Mouse (Mus musculus) adipocyte (in vitro differentiated cells): Measurements from ENCODE around the gene Ccdc92b.
"Not testable (repeated sequence)": the region's sequence is repeated elsewhere in the genome, so short reads cannot be mapped to it uniquely, and the experiment has no call there.

Experiments
- DNase-seq: peaks from one replicate; pipeline ENCODE4 v3.0.0-alpha.2; 2016; ENCODE audit warnings: low spot score

The Ccdc92b gene

GRCm38 (mm10) chr11:74619201-74619955 is at the start of gene Ccdc92b:
Gene Ccdc92b (plus strand): TSS chr11:74619605.
- peak; percentile 25 for DNase-seq

DNA sequence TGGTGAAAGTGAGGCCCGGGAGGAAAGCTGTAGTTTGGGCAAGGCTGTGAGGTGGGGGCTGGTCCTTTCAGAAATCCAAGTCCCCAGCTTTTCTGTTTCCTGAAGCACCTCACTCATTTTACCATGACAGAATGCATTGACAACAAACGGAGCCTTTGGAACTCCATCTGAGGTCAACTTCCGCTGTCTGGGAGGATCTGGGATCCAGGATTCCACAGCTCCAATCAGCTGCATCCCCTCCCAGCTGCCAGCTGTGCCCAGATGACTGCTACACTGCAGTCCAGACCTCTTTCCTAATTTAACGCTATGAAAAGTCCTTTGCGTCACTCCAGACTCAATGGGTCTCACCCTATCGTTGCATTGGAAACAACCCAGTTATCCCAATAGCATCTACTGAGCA is 49.7 kb upstream of the Ccdc92b start:
- DNase-seq = no peak

DNA sequence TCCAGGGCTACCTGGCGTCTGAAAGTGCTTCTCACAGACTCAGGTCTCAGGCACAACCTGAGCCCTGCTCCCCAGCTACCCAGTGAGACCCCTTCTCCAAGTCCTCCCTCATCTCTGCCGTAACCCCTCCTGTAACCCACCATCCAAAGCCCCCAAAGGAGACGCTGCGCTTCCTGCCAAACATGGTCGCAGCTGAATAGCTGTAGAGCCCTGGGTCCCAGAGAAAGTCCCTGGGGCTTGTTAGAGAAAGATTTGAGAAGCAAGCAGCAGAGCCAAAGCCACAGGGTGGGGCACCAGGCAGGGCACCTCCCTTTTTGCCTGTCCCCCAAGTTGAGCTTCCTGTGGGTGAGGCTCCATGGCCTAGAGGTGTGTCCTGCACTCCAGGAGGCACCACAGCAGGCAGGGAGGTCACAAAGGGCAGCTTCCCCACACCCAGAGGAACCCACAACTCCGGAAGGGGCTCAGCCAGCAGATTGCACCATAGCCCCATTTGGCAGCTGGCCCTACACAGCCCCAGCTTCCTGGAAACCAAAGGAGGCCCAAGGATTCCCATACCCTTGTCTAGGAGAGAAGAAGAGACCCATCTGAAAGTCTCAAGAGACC is 46.8 kb upstream of the Ccdc92b start:
- DNase-seq = peak; percentile 49

DNA sequence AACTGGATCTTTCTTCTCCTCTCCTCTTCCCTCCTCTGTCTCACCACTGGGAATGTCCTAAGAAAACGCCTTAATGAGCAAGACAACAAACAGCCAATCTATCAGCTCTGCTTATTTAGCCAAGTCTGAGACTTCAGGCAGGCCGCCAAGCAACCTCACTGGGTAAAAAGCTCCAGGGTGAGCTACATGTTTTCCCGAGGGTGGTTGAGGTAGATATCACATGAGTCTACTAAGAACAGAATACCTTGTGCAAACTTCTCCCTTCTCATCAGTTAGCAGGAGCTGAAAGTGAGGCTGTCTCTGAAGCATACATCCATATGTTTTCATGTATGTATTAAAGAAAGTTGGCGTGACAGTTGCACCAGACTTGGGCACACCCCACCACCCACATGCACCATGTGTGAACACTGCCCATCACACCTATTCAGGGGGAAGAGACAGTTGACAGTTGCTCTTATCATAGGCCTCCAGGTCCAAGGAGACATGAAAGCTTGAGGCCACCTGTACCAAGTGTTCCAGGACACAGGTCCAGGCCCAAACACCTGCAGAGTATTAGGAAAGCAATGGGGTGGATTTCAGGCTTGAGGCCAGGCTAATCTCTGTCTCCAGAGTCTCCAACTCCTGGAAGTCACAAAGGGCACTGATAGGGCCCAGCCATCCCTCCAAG is 44.5 kb upstream of the Ccdc92b start:
- peak; percentile 91 for DNase-seq

DNA sequence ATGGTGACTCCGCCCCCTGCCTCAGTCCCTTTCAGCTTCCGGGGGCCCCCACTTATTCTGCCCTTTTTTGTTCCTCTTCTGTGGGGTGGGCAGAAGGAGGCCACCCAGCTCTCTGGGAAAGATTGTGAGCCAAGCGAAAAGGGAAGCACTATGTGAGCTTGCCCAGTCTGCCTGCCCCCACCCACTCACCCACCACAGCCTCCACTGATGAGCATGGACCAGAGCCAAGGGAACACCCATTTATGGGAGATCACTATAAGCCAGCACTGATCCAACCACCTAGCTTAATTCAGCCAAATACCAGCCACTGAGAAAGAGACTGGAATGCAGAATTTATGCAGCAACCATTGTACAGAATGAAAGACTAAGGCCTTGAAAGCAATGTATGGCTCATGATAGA is 43.5 kb upstream of the Ccdc92b start:
- DNase-seq = no peak

DNA sequence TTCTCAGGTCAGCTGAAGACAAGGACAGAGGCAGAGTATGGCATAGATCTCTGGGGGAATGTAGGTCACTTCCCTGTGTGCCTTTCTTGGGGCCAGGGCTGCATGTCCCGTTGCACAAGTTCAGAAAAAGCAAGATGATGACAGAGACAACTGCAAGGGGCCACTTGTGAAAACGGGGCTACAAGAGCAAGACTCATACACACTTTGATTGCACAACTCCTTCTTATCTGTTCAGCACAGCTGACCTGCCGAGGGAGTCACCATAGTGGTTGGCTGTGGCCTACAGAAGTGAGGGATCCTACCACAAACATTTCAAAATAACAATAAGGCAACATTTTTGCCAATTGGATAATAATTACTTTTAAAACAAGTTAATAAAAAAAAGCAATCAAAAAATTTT is 42.3 kb upstream of the Ccdc92b start:
- DNase-seq = no peak

DNA sequence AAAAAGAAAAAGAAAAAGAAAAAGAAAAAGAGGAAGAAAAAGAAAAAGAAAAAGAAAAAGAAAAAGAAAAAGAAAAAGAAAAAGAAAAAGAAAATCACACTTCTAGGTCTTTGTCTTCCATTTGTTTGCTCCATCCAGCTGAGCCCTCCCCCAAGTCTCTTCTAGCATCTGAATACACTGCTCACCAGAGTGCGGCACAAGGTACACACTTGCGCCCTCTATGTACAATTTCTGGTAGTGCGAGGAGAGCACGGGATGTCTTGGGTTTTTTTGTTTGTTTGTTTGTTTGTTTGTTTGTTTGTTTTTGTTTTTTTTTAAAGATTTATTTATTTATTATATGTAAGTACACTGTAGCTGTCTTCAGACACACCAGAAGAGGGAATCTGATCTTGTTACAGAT is 38.1 kb upstream of the Ccdc92b start:
- DNase-seq = not testable (repeated sequence)

DNA sequence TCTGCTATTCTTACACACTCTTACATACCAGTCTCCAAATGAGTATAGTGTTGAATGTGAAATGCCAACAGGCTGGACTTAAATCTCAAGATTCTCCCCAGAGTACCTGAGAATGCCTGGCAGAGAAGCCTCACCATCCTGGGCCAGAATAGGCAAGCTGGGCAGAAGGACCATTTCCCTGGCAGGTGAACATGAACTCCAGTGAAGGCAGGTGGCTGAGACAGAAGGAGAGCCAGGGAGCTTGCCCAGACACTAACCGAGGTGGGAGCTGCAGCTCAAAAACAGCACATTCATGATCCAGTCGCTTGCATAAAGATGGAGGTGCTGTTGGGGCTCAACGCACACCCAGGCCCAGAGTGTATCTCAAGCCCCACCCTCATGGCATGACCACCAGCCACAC is 36.9 kb upstream of the Ccdc92b start:
- no peak for DNase-seq

- DNase-seq = no peak
Observed at GRCm38 (mm10) chr11:74583824-74584349, 35.5 kb upstream of the Ccdc92b start.

DNA sequence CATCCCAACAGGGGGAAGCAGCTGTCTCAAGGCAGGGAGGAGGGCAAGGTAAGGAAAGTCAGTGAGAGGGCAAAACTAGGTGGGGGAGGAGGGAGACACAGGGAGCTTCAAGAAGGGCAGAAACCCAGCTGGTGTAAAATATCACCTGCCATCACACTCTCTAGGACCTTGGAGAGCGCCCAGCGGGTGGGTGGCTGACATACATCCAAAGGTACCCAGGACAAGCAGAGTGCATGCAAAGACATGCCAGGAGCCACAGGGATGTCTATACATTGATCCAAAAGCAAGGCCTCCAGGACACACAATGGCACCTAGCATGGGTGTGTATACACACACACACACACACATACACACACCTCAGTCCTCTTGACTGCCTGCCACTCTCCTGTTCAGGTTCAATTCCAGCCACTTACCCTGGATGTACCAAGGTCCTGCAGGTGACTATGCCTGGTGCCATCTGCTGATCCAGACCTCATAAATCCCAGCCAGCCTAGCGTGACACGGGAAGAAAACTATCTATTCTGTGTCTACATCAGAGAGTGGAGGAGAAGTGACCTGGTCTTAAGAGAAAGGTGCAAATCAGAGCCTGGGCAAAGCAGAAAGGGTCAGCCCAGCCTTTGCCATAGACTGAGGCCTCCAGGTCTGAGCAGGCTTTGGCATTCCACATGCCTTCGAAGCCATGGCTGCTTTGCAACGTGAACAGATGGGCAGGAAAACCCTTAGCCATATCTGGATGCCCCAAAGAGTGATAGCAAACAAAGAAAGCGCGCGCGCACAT is 34.3 kb upstream of the Ccdc92b start:
- DNase-seq = no peak

- DNase-seq = no peak
Observed at GRCm38 (mm10) chr11:74586401-74586800, 33.0 kb upstream of the Ccdc92b start.

DNA sequence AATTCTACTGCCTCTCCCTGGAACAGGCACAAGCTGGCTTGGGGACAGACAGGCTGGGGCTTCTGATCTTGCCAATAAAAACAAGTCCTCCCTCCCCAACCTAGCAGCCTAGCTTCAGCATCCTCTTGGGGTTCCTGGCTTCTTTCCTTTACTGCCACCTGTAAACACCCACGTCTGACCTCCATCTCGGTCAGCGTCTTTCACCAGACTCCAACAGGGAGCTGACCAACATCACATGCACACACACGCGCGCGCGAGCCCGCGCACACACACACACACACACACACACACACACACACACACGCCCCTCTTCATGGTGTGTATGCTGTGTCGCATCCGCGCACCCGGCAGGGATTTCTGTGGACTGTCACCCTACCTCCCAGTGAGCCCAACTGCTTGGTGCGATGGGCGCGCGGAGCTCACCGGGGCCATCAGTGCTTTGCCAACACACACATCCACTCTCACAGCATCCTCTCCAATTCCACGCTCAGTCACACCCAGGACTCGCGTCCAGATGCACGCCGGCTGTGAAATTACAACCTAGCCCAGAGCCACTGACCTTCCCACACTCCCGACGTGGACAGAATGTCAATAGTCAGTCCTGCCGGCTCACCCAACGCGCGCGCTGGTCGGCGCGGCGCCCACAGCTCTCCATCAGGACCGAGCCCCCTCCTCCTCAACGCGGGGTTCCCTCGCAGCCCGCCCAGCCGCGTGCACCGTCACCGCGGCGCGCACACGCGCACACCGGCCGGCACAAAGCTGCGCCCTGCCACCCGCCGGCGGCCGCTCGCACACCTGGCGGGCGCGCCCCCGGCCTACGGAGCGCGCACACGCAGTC is 29.8 kb upstream of the Ccdc92b start:
- no peak for DNase-seq

DNA sequence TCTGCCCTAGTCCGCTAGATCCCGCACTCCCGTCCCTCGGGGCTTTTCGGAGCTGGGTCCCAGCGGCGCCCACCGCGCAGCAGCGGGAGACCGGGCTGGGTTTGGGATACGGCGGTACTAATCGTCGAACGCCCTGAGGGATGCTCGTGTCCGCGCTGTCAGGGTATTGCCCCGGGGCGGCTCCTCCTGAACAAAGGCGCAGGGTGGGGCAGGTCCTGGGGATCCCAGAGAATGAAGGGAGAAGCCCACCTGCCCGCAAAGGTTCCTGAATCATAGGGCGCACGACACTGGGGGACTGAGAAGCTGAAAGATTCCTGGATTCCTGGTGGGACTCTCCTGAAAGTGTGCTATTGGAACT is 29.2 kb upstream of the Ccdc92b start:
- DNase-seq = no peak

DNA sequence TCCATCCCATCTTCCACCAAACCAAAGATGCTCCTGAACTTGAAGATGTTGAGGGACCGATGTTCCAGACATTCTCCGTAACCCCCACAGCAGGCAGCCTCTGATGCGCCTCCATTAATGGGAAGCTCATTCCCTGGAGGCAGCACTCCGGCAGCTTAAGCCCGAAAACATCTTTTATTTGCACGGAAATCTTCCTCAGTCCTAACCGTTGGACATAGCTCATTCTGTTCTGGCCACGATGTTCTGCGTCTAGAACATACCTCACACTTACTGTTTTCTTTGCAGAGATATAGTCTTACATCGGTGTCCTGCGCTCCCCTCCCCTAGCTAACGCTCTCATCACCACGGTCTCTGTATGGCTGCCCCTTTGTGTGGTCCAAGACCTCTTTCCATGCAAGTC is 28.7 kb upstream of the Ccdc92b start:
- DNase-seq = no peak

DNA sequence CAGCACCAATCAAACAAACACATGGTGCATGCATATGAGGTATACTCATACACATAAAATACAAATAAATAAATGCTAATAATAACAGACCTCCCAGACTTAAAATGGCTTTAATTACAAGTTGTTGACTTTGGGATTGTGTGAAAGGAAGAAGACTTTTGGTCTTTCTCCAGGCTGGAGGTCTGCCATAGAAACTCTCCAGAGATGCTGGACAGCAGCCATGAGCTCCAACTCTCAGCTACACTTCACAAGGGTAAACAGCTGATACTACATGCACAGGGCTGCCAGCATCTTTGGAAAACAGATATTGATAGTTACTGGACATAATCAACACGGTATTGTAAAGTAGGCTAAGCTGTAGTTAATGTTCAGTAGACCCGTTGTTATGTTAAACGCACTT is 27.2 kb upstream of the Ccdc92b start:
- peak; percentile 83 for DNase-seq

GRCm38 (mm10) chr11:74597283-74597989 is 22.0 kb upstream of the Ccdc92b start:
- DNase-seq = no peak

DNA sequence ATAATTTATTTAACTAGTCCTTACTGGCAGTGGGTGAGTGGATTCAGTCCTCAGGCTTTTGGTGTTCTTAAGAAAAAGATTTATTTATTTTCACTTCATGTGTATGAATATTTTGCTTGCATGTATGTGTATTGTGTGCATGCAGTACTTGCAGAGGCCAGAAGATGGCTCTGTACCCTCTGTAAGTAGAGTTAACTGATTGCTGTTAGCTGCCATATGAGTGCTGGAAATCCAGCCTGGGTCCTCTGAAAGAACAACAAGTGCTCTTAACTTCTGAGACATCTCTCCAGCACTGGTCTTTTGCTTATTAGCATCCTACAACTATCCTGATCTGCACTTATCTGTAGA is 21.4 kb upstream of the Ccdc92b start:
- DNase-seq = no peak

DNA sequence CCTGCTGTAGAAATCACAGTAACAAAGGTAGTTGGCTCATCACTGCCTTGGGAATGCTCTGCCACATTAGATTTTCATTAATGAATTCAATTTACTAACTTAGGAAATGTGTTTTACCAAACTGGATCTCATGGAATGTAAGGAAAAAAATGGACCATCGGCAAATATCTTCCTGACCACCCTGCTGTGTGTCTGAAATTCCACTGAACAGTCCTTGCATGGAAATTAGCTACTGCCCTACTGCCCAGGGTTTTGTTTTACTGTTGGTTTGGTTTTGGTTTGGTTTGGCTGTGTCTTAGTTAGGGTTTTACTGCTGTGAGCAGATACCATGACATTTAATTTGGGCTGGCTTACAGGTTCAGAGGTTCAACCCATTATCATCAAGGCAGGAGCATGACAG is 17.1 kb upstream of the Ccdc92b start:
- no peak for DNase-seq

- no peak for DNase-seq
Observed at GRCm38 (mm10) chr11:74610068-74610467, 9.3 kb upstream of the Ccdc92b start.

GRCm38 (mm10) chr11:74610545-74611176 is 8.7 kb upstream of the Ccdc92b start, which contains the start of gene Rap1gap2:
Gene Rap1gap2 (minus strand): TSS chr11:74610915.
- DNase-seq = no peak
